Mouse (Mus musculus) cortical plate, adult 2 months (tissue): ENCODE results near the gene Xylt1. TPM values are rescaled to one million over a fixed set of nuclear protein-coding genes. Genes with fewer than 3 reads are reported as not detected.
A peak's percentile ranks its signal among the peaks of the same experiment; 100 is the strongest.

Experiments used
- H3K27ac ChIP-seq: fragments of 200-500 bp; 2 replicates; pipeline ENCODE4 v1.5.1; 2012; ENCODE audit warnings: low read length, control low read depth, inconsistent platforms; ENCODE audit not compliant: insufficient read depth
- H3K4me1 ChIP-seq: fragments of 200-500 bp; 2 replicates; pipeline ENCODE4 v1.6.1; 2011; ENCODE audit warnings: low read length; ENCODE audit not compliant: control insufficient read depth, insufficient read depth
- H3K4me3 ChIP-seq: fragments of 200-500 bp; 2 replicates; pipeline ENCODE4 v1.5.1; 2011; ENCODE audit warnings: mild to moderate bottlenecking, low read length, control low read depth; ENCODE audit not compliant: insufficient read depth
- CTCF ChIP-seq: fragments of 200-500 bp; IDR thresholded peaks from 2 replicates; pipeline ENCODE4 v1.5.1; 2011; ENCODE audit warnings: mild to moderate bottlenecking, control low read depth, low read length; ENCODE audit not compliant: insufficient read depth; ENCODE audit errors: extremely low read depth
- POLR2A ChIP-seq: fragments of 200-500 bp; IDR thresholded peaks from 2 replicates; pipeline ENCODE4 v1.6.1; 2011; ENCODE audit warnings: mild to moderate bottlenecking, low read length, control low read depth; ENCODE audit not compliant: insufficient read depth; ENCODE audit errors: extremely low read depth
- polyA plus RNA-seq: library from polyadenylated mRNA; depleted of rRNA; stranded (reverse); fragments of >200 nt; gene quantifications from 2 replicates; pipeline ENCODE4 v1.2.3, GENCODE M21; 2012

Xylt1 gene
- polyA plus RNA-seq, 1 experiment = 18.4 TPM

DNA sequence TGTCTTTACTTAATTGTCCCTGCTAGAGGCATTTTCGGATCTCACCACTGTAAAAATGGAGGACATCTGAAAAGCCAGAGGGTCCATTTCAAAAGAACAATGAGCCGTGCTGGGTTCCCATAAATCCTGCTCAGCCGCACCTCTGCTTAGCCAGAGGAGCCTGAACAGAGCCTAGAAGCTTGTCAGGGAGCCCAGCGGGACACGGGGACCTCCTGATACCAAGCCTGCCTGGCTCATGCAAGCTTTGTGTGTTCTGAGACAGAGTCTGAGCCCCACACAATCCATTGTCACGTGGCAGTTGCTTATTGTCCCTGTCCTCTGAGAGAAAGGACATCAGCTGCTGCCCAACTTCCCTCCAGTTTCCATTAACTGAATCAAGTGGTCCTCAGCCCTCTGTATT is 229.7 kb downstream of the Xylt1 start:
- no peak for TF ChIP-seq CTCF
- no peak for TF ChIP-seq POLR2A
- H3K27ac ChIP-seq = no peak overlapping the region
- no peak overlapping the region for H3K4me3 ChIP-seq
- peaks cover 2% of the 10 kb centered on the region for H3K4me1 ChIP-seq

- Histone ChIP-seq H3K27ac (no peak overlapping the region), H3K4me3 (no peak overlapping the region), H3K4me1 (peaks cover 2% of the 10 kb centered on the region)
- no peak for TF ChIP-seq CTCF
- TF ChIP-seq POLR2A = no peak
Measured at GRCm38 (mm10) chr7:117612788-117613473, 232.2 kb downstream of the Xylt1 start.

- no peak overlapping the region for H3K4me3 ChIP-seq
- H3K4me1 ChIP-seq = peaks cover 2% of the 10 kb centered on the region
- H3K27ac ChIP-seq = no peak overlapping the region
- no peak for TF ChIP-seq POLR2A
- no peak for TF ChIP-seq CTCF
Measured at GRCm38 (mm10) chr7:117613796-117614195, 233.0 kb downstream of the Xylt1 start.

DNA sequence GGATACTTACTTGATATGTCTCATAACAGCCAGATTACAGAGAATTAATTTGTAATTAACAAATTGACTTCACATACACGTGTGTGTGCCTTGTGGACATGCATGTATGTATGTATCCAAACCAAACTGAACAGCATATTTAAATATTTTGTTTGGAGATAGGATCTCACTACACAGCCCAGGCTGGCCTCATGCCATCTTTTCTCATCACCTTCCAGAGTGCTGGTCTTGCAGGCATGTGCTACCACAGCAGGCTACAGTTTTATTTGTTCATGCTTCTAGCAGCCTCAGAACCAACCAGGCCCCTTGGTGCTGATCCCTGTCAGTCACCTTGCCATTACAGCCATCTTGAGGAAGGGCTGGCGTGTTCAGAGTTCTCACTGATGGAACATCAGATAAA is 233.6 kb downstream of the Xylt1 start:
- TF ChIP-seq CTCF (no peak), POLR2A (no peak)
- Histone ChIP-seq H3K4me1 (peaks cover 2% of the 10 kb centered on the region), H3K4me3 (no peak overlapping the region), H3K27ac (no peak overlapping the region)

DNA sequence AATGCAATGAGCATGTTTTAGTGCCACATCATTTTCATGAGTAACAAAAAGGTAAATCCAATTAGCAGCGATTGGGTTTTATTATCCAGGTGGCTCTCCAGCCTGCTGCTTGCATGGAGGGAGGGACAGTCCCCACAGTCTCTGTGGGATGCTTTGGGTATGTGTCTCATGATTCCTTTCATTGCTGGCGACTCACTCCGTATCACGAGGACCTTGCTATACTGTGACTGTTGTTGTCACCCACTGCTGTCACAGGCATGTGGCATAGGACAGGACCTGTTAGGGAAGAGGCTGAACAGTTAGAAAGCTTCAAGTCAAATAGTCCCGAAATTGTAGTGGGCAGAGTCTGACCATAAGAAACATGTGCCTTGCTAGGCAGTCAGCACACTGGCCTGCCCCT is 234.1 kb downstream of the Xylt1 start:
- Histone ChIP-seq H3K4me3 (no peak overlapping the region), H3K4me1 (peaks cover 2% of the 10 kb centered on the region), H3K27ac (no peak overlapping the region)
- no peak for TF ChIP-seq POLR2A
- no peak for TF ChIP-seq CTCF

GRCm38 (mm10) chr7:117616277-117616676 is 235.5 kb downstream of the Xylt1 start:
- TF ChIP-seq CTCF (no peak), POLR2A (no peak)
- Histone ChIP-seq H3K4me3 (no peak overlapping the region), H3K4me1 (peaks cover 3% of the 10 kb centered on the region), H3K27ac (no peak overlapping the region)

GRCm38 (mm10) chr7:117618715-117619150 is 238.0 kb downstream of the Xylt1 start:
- Histone ChIP-seq H3K27ac (no peak overlapping the region), H3K4me3 (no peak overlapping the region)
- TF ChIP-seq CTCF (no peak), POLR2A (no peak)

DNA sequence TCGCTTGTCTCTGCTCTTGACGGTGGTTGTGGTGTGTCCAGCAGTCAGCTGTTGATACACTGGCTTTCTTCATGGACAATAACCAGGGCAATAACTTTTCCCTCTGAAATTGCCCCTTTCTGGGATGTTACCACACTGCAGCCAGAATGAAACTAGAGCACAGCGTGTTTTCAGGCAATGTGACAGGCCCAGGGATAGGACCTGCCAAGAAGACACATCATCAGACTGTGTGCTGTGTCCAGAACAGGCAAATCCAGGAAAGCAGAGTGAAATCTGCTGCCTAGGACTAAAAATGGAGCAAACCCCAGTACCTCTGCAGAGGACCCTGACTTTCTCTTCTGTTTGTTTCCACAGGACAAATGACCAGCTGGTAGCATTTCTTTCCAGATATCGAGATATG is 240.8 kb downstream of the Xylt1 start:
- Histone ChIP-seq H3K4me3 (no peak overlapping the region), H3K27ac (no peak overlapping the region), H3K4me1 (peaks cover 3% of the 10 kb centered on the region)
- TF ChIP-seq POLR2A (no peak), CTCF (no peak)

More at GRCm38 (mm10) chr7:117618715-117619150, 238.0 kb downstream of the Xylt1 start:
- peaks cover 5% of the 10 kb centered on the region for H3K4me1 ChIP-seq

DNA sequence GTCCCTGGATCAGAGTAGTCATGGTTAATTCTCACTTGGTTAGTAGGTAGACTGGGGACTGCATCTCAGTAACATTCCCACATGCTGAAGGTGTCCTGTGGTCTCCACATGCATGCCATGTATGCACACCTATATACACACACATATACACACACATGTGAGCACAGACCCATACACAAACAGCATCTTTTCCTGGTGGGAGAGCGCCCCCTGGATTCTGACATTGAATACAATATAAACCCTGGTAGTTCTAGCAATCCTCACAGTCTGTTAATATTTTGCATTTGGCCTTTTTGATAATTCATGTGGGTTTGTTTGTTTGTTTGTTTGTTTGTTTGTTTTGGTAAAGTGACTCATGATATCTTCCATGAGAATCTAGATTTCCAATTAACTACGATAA is 242.0 kb downstream of the Xylt1 start:
- Histone ChIP-seq H3K4me1 (peaks cover 3% of the 10 kb centered on the region), H3K27ac (no peak overlapping the region), H3K4me3 (no peak overlapping the region)
- TF ChIP-seq POLR2A (no peak), CTCF (peak; percentile 34; the same call in 1 of the 2 replicates)

DNA sequence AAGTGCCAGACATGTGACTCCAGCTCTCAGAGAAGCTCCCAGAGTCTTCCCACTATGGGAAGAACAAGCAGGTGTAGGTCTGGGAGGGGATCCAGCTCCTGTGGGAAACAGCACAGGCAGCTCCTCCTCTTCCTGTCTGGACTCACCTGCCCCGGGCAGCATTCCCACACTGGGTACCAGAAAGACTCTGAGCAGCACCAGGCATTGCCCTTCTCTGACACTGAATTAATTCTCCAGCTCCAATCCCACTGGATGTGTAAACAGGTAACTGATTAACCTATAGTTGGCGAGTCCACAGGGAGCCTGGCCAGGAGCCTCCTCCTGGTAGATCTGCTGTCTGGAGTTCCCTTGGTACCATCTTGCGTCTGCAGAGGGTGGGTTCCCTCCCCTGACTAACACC is 248.0 kb downstream of the Xylt1 start:
- TF ChIP-seq POLR2A (no peak), CTCF (no peak)
- H3K4me3 ChIP-seq = no peak overlapping the region
- H3K27ac ChIP-seq = no peak overlapping the region
- no peaks in the 10 kb centered on the region; the same call in 1 of the 2 replicates for H3K4me1 ChIP-seq
